Mouse (Mus musculus) spleen, adult 2 months (tissue): ENCODE measurements at regions not wholly inside any gene's neighbourhood (a gene's known extent, or its start where the extent isn't known, plus 50 kb on each side); places are given as distances from the start of the nearest gene placed in this dataset.

Experiments
- DNase-seq, 2 experiments: peaks; one replicate each; pipeline versions ENCODE4 v3.0.0 to v3.0.0-alpha.2; 2012 to 2021; ENCODE audit warnings: low spot score in 2 of 2, low read depth in 1 of 2
- H3K27ac ChIP-seq: fragments of 200-500 bp; 2 replicates; pipeline ENCODE4 v1.5.1; 2012; ENCODE audit warnings: low read length, inconsistent platforms; ENCODE audit not compliant: insufficient read depth
- H3K27me3 ChIP-seq: fragments of 200-500 bp; 2 replicates; pipeline ENCODE4 v1.6.1; 2012; ENCODE audit warnings: mild to moderate bottlenecking, moderate library complexity, low read length, inconsistent platforms; ENCODE audit not compliant: control insufficient read depth, insufficient read depth
- H3K36me3 ChIP-seq: fragments of 200-500 bp; 2 replicates; pipeline ENCODE4 v1.6.1; 2012; ENCODE audit warnings: mild to moderate bottlenecking, low read length, inconsistent platforms; ENCODE audit not compliant: control insufficient read depth, insufficient read depth
- H3K4me1 ChIP-seq: fragments of 200-500 bp; 2 replicates; pipeline ENCODE4 v1.6.1; 2011; ENCODE audit warnings: inconsistent platforms; ENCODE audit not compliant: control insufficient read depth, insufficient read depth, insufficient read length
- H3K4me3 ChIP-seq: fragments of 200-500 bp; 2 replicates; pipeline ENCODE4 v1.5.1; 2011; ENCODE audit warnings: mild to moderate bottlenecking, inconsistent platforms; ENCODE audit not compliant: insufficient read depth, insufficient read length; ENCODE audit errors: extremely low read depth
- CTCF ChIP-seq: fragments of 200-500 bp; IDR thresholded peaks from 2 replicates; pipeline ENCODE4 v1.5.1; 2011; ENCODE audit warnings: mild to moderate bottlenecking, inconsistent platforms; ENCODE audit not compliant: insufficient read depth, insufficient read length, insufficient replicate concordance; ENCODE audit errors: extremely low read depth
- POLR2A ChIP-seq: fragments of 200-500 bp; IDR thresholded peaks from 2 replicates; pipeline ENCODE4 v1.6.1; 2011; ENCODE audit warnings: low read depth, low read length, inconsistent platforms
- WGBS: fragments of 180-500 bp; shearing (Covaris S2); methylation state at CpG from one replicate; pipeline ENCODE4 v1.1.7; 2018; 5-methylcytosine and 5-hydroxymethylcytosine counted together

- H3K4me1 ChIP-seq = no peaks in the 10 kb centered on the region
- no peak overlapping the region for H3K27ac ChIP-seq
- 85% methylated on average over 3 of the region's 3 CpGs for WGBS
- no peak for TF ChIP-seq POLR2A
- no peak for TF ChIP-seq CTCF
- no peaks in the 10 kb centered on the region for H3K36me3 ChIP-seq
- H3K27me3 ChIP-seq = no peaks in the 10 kb centered on the region
- no peak for DNase-seq
- H3K4me3 ChIP-seq = no peak overlapping the region
Observed at GRCm38 (mm10) chr2:101321286-101321914, 303.1 kb upstream of the Rag2 start.

DNA sequence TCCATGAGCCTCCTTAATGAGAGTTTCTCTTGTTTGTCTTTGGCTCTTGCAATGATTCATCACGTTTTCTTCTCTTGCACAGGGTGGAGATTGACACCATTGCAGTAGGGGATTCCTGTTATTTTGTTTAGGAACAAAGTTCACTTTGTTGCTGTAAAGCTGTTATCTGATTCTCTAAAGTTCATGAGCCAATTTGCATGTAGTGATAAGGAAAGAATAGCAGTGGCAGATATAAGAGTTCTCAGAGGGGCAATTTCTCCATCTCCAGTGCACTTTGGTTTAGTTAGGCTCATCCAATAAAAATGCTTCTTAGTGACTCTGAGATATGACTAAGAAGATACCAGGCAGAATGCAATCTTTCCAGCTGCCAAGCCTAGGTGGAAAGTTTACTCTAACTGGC, 267.8 kb upstream of the Rag2 start:
- TF ChIP-seq POLR2A = no peak
- TF ChIP-seq CTCF = no peak
- WGBS = 37% methylated on average over 1 of the region's 1 CpGs
- Histone ChIP-seq H3K4me1 (no peaks in the 10 kb centered on the region), H3K36me3 (no peaks in the 10 kb centered on the region), H3K4me3 (no peak overlapping the region), H3K27me3 (no peaks in the 10 kb centered on the region), H3K27ac (no peak overlapping the region)
- DNase-seq = no peak

DNA sequence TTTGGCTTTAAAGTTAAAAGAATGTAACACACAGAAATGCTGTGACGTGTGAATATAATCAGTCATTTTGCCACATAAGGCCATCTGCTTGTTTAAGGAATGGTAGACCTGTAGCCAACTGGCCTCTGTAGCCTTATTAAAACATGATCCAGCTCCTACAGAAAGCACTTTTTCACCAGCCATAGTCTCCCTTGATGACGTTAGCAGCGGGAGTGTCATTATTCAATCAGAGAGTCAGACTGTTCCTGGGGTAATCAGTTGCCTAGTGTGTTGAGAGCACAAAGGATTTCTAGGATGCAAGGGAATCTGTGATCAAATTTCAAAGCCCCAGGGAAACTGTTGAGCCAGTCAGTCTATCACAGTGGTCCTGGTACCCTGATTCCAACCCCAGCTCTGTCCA, 260.3 kb upstream of the Rag2 start:
- no peaks in the 10 kb centered on the region for H3K27me3 ChIP-seq
- TF ChIP-seq POLR2A (no peak), CTCF (no peak)
- no peaks in the 10 kb centered on the region for H3K36me3 ChIP-seq
- DNase-seq = no peak
- H3K4me3 ChIP-seq = no peak overlapping the region
- no peak overlapping the region for H3K27ac ChIP-seq
- H3K4me1 ChIP-seq = no peaks in the 10 kb centered on the region
- 80% methylated on average over 3 of the region's 3 CpGs for WGBS

DNA sequence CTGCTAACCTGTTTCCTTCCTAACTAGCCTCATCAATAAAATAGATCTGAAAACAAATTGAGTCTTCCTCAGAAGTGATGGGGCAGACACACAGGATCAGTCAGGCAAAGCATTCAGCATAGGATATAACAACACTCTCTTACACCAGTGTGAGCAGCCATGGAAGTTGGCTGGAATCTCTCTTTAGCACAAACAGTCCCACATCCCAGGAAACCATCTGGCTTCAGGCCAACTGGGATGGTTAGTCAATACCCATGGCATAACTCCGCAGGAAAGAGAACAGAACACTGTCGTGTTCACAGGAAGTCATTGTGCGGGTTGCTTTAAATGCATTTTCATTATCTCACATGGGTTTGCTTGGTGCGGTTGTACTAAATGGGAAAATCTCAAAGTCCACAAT, 256.2 kb upstream of the Rag2 start:
- Histone ChIP-seq H3K4me3 (no peak overlapping the region), H3K27ac (no peak overlapping the region), H3K36me3 (no peaks in the 10 kb centered on the region), H3K27me3 (no peaks in the 10 kb centered on the region), H3K4me1 (no peaks in the 10 kb centered on the region)
- TF ChIP-seq CTCF (no peak), POLR2A (no peak)
- WGBS = 71% methylated on average over 4 of the region's 4 CpGs
- no peak for DNase-seq

- TF ChIP-seq POLR2A = no peak
- no peak for TF ChIP-seq CTCF
- Histone ChIP-seq H3K4me1 (no peaks in the 10 kb centered on the region), H3K27ac (no peak overlapping the region), H3K4me3 (no peak overlapping the region), H3K27me3 (no peaks in the 10 kb centered on the region), H3K36me3 (no peaks in the 10 kb centered on the region)
- no peak for DNase-seq
- WGBS = 82% methylated on average over 6 of the region's 6 CpGs
Observed at GRCm38 (mm10) chr2:101370991-101371736, 253.4 kb upstream of the Rag2 start.

DNA sequence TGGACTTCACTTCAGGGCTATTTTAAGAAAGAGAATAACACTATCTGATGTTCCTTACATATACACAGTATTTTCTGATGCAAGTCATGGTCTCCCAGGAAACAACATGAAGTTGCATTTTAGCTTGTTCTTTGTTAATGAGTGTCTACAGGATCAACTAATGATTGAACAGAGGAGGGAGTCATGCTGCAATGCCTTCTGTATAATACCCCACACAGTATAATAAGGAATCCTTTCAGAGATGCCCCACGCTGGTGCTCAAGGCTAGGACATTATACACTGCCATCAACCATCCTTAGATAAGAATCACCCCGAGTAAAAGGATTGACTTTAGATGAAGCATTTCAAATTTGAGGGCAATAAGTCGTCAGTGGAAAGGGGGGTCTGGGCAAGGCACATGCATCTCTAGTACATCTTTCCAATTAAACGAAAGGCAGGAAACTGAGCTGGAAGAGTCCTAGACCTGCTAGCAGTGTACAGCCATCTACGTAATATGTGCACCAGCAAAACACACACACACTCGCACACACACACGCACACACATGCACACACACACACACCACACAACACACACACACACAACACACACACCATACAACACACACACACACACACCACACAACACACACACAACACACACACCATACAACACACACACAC, 252.6 kb upstream of the Rag2 start:
- Histone ChIP-seq H3K27ac (no peak overlapping the region), H3K36me3 (no peaks in the 10 kb centered on the region), H3K27me3 (no peaks in the 10 kb centered on the region), H3K4me1 (no peaks in the 10 kb centered on the region), H3K4me3 (no peak overlapping the region)
- 87% methylated on average over 7 of the region's 7 CpGs for WGBS
- no peak for DNase-seq
- TF ChIP-seq POLR2A (no peak), CTCF (no peak)

DNA sequence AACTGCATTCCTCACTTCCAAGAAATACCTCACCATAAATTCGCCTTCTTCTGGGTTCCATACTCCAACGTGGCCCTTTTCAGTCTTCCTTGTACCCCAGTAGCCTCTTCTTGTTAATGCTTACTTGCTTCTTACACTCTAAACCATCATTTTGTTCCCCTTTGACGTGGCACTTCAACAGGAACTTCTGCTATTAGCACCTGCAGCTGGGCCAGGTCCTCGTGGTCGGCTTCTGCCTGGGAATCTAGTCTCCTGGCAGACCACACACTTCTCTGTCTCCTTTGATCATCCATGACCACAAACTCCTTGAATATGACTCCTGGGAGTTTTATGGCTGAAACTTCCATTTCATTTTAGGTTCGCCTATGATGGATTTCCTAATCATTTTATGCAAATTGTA, 243.9 kb upstream of the Rag2 start:
- no peak overlapping the region for H3K27ac ChIP-seq
- WGBS = 54% methylated on average over 6 of the region's 6 CpGs
- H3K36me3 ChIP-seq = no peaks in the 10 kb centered on the region
- H3K4me1 ChIP-seq = no peaks in the 10 kb centered on the region
- DNase-seq = no peak
- no peak for TF ChIP-seq CTCF
- no peak for TF ChIP-seq POLR2A
- H3K27me3 ChIP-seq = no peaks in the 10 kb centered on the region
- H3K4me3 ChIP-seq = no peak overlapping the region
